Comparison of ENCODE assay signal across 9 mouse cellular contexts in the genomic region with DNA sequence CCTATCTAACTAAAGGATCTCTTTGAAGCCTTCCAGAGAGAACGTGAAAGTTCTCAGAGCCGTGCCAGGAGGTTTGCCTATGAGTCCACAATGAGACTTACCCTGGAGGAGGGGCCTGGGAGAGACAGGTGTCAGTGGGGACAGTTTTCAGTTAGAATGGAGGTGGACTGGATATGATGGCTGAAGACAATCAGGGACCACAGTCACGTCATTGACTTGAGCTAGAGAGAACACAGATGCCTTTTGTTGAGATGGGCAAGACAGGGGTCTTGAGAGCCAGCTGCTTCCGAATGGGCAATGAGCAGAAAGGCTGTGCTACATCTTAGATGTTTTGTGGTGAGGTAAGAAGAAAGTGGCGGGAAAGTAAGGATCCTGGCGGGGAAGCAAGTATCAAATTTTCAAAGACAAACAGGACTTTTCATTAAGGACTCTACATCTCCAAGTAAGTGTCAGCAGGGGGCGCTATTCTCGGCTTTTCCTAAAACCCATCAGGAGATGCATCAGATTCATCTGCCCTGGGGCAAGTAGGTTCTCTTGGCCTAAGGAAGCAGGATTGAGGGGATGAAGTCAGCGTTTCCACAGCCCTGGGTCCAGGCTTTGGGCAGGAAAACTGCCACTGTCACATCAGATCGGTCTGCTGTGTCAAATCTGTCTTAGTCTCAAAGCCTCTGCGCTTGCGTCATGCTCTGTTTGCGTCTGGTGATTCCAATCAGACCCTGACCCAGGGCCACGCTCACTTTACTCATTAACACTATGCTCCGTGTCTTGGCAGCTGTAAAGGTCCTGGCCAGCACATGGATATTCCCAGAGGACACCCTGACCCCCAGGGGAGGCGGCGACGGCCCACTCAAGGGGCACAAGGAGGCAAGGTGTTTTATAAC. TPM values are rescaled to one million over a fixed set of nuclear protein-coding genes. Genes with fewer than 3 reads are reported as not detected.
DNase-seq lines count a peak whose midpoint lies in the region; ATAC-seq and TF ChIP-seq lines count a peak whose summit lies in the region.
"Had no signal": no experiment of that assay in that cellular context is flagged by ENCODE, and none has a peak within 500 bp of the region (broad histone marks: within the 10 kb centered on the region; RNA-seq: fewer than 3 reads in every experiment).

No protein-coding gene starts in this region.

- TF ChIP-seq CTCF in lung, adult 2 months (IDR thresholded peaks at IDR 0.05; ENCODE audit: insufficient read depth, low read length), result 0 out of 2 replicates have a peak, but pooled peaks have one; percentile 12

- H3K27me3 ChIP-seq in heart, embryonic 16.5 days (ENCODE audit: control insufficient read depth, insufficient read depth, low read length), result no peaks in the 10 kb centered on the region
- no peaks in the 10 kb centered on the region for H3K27me3 ChIP-seq in liver, embryonic 15.5 days
- H3K27me3 ChIP-seq in forebrain, embryonic 16.5 days (replicated peaks; ENCODE audit: control insufficient read depth, insufficient read depth, low read length), result no peaks in the 10 kb centered on the region
- H3K27me3 ChIP-seq: neural tube, embryonic 12.5 days had no signal

- no peak overlapping the region for H3K27ac ChIP-seq in heart, embryonic 16.5 days (ENCODE audit: low read length)
- peak overlapping the region; percentile 74 for H3K27ac ChIP-seq in liver, embryonic 15.5 days (replicated peaks)
- H3K27ac ChIP-seq in forebrain, embryonic 16.5 days (ENCODE audit: low read length), result no peak overlapping the region
- H3K27ac ChIP-seq: neural tube, embryonic 12.5 days had no signal

- no peak for TF ChIP-seq POLR2A in lung, adult 2 months (IDR thresholded peaks at IDR 0.05; ENCODE audit: borderline replicate concordance, extremely low read depth, low read depth, low read length)

- no peak overlapping the region for H3K4me2 ChIP-seq in heart, embryonic 16.5 days (ENCODE audit: low read depth, low read length)
- H3K4me2 ChIP-seq in liver, embryonic 15.5 days, result peak overlapping the region; percentile 48
- no peak overlapping the region for H3K4me2 ChIP-seq in forebrain, embryonic 16.5 days (ENCODE audit: low read length)
- H3K4me2 ChIP-seq: neural tube, embryonic 12.5 days had no signal

- peaks cover 3% of the 10 kb centered on the region for H3K4me1 ChIP-seq in lung, adult 2 months (ENCODE audit: control insufficient read depth, insufficient read depth, low read length)
- H3K4me1 ChIP-seq in heart, embryonic 16.5 days (ENCODE audit: control insufficient read depth, insufficient read depth, low read length), result peaks cover 15% of the 10 kb centered on the region
- H3K4me1 ChIP-seq in liver, embryonic 15.5 days (replicated peaks), result peaks cover 34% of the 10 kb centered on the region
- H3K4me1 ChIP-seq in forebrain, embryonic 16.5 days (replicated peaks; ENCODE audit: control insufficient read depth, insufficient read depth, low read length), result peaks cover 3% of the 10 kb centered on the region; the same call in 1 of the 2 replicates

- WGBS in lung, adult 2 months, result 59% methylated on average over 18 of the region's 18 CpGs
- WGBS in heart, embryonic 16.5 days, result 49% methylated on average over 18 of the region's 18 CpGs
- WGBS in liver, embryonic 15.5 days (ENCODE audit: insufficient replicate concordance), result 50% methylated on average over 18 of the region's 18 CpGs
- WGBS in forebrain, embryonic 16.5 days, result 64% methylated on average over 18 of the region's 18 CpGs

- 0 out of 2 replicates have a peak overlapping the region, but pooled peaks have one; percentile 13 for H3K9ac ChIP-seq in heart, embryonic 16.5 days (ENCODE audit: low read length)
- H3K9ac ChIP-seq in liver, embryonic 15.5 days, result 0 out of 2 replicates have a peak overlapping the region, but pooled peaks have one; percentile 4
- H3K9ac ChIP-seq in forebrain, embryonic 16.5 days (replicated peaks; ENCODE audit: low read depth, low read length), result no peak overlapping the region
- H3K9ac ChIP-seq: neural tube, embryonic 12.5 days had no signal

- no peaks in the 10 kb centered on the region for H3K36me3 ChIP-seq in heart, embryonic 16.5 days (ENCODE audit: control insufficient read depth, insufficient read depth)
- H3K36me3 ChIP-seq in liver, embryonic 15.5 days (replicated peaks), result no peaks in the 10 kb centered on the region
- no peaks in the 10 kb centered on the region for H3K36me3 ChIP-seq in forebrain, embryonic 16.5 days (ENCODE audit: control insufficient read depth, insufficient read depth)
- H3K36me3 ChIP-seq: neural tube, embryonic 12.5 days had no signal

- no peak for DNase-seq in lung, adult 2 months
- no peak for DNase-seq in lung, postnatal 25 days (ENCODE audit: low spot score)
- DNase-seq in WW6 (ENCODE audit: low read depth, low spot score), result peak; percentile 79
- DNase-seq in spleen, adult 18-20 months, result no peak
- no peak for DNase-seq in left cerebral cortex, adult 11 months (ENCODE audit: low spot score)

- 0 out of 2 replicates have a peak, but pooled peaks cover 3% of the 10 kb centered on the region for H3K9me3 ChIP-seq in heart, embryonic 16.5 days (replicated peaks; ENCODE audit: control insufficient read depth, low read length)
- no peaks in the 10 kb centered on the region for H3K9me3 ChIP-seq in liver, embryonic 15.5 days (replicated peaks)
- no peaks in the 10 kb centered on the region for H3K9me3 ChIP-seq in forebrain, embryonic 16.5 days (ENCODE audit: control insufficient read depth, low read length)
- H3K9me3 ChIP-seq: neural tube, embryonic 12.5 days had no signal

- no peak overlapping the region for H3K4me3 ChIP-seq in lung, adult 2 months (replicated peaks; ENCODE audit: extremely low read depth, low read depth, low read length)
- no peak overlapping the region for H3K4me3 ChIP-seq in heart, embryonic 16.5 days (ENCODE audit: low read length)
- H3K4me3 ChIP-seq in liver, embryonic 15.5 days (replicated peaks), result no peak overlapping the region
- no peak overlapping the region for H3K4me3 ChIP-seq in forebrain, embryonic 16.5 days (replicated peaks; ENCODE audit: low read length)
- H3K4me3 ChIP-seq: neural tube, embryonic 12.5 days had no signal

- no peak for ATAC-seq in heart, embryonic 16.5 days (replicated peaks; ENCODE audit: extremely low read depth, insufficient read depth, low FRiP score)
- no peak for ATAC-seq in liver, embryonic 15.5 days (ENCODE audit: insufficient read depth)
- no peak for ATAC-seq in forebrain, embryonic 16.5 days

RNA-seq across cellular contexts. Expression of gene Scgb3a1, which starts 13.1 kb away (rescaled TPM):
- polyA plus RNA-seq in lung, adult 2 months (2012; rRNA removed), result 2,792 and 3,426 TPM in 2 replicates
- polyA plus RNA-seq in heart, embryonic 16.5 days (2015; fragmentation: Nextera tagmentation; extraction: Ambion mirVana), result 2.1 and 5.3 TPM in 2 replicates
- 0.20 TPM in 1 of 2 replicates, not detected in the other for polyA plus RNA-seq in liver, embryonic 15.5 days (2015; fragmentation: Nextera tagmentation; extraction: Ambion mirVana)
- not detected in 2 replicates for polyA plus RNA-seq in forebrain, embryonic 16.5 days (2015; fragmentation: Nextera tagmentation; extraction: Ambion mirVana)
- polyA plus RNA-seq: neural tube, embryonic 12.5 days had no signal

RNA-seq across cellular contexts. Expression of gene Flt4, which starts 41.3 kb away (rescaled TPM):
- polyA plus RNA-seq in lung, adult 2 months (2012; rRNA removed), result 28.0 and 32.0 TPM in 2 replicates
- polyA plus RNA-seq in heart, embryonic 16.5 days (2015; fragmentation: Nextera tagmentation; extraction: Ambion mirVana), result 6.1 and 7.4 TPM in 2 replicates
- polyA plus RNA-seq in liver, embryonic 15.5 days (2015; fragmentation: Nextera tagmentation; extraction: Ambion mirVana), result 2.9 and 3.8 TPM in 2 replicates
- 1.4 and 1.7 TPM in 2 replicates for polyA plus RNA-seq in forebrain, embryonic 16.5 days (2015; fragmentation: Nextera tagmentation; extraction: Ambion mirVana)

Comparison
In these comparisons a context has a peak if more than half of its experiments do, and no peak if none do; other contexts are left out.
1. RNA of gene Scgb3a1, which starts 13.1 kb away (polyA plus RNA-seq): 2,792 to 3,426 TPM in lung, adult 2 months; 2.1 to 5.3 TPM in heart, embryonic 16.5 days, not detected in forebrain, embryonic 16.5 days and 0.20 TPM in liver, embryonic 15.5 days; every median in the first group is over 100 times any median in the second.